Mouse (Mus musculus) spleen, adult 2 months (tissue): ENCODE results near the gene Rtp4.

Source experiments
- CTCF ChIP-seq: fragments of 200-500 bp; IDR thresholded peaks from 2 replicates; pipeline ENCODE4 v1.5.1; 2011; ENCODE audit warnings: mild to moderate bottlenecking, inconsistent platforms; ENCODE audit not compliant: insufficient read depth, insufficient read length, insufficient replicate concordance; ENCODE audit errors: extremely low read depth
- POLR2A ChIP-seq: fragments of 200-500 bp; IDR thresholded peaks from 2 replicates; pipeline ENCODE4 v1.6.1; 2011; ENCODE audit warnings: low read depth, low read length, inconsistent platforms

DNA sequence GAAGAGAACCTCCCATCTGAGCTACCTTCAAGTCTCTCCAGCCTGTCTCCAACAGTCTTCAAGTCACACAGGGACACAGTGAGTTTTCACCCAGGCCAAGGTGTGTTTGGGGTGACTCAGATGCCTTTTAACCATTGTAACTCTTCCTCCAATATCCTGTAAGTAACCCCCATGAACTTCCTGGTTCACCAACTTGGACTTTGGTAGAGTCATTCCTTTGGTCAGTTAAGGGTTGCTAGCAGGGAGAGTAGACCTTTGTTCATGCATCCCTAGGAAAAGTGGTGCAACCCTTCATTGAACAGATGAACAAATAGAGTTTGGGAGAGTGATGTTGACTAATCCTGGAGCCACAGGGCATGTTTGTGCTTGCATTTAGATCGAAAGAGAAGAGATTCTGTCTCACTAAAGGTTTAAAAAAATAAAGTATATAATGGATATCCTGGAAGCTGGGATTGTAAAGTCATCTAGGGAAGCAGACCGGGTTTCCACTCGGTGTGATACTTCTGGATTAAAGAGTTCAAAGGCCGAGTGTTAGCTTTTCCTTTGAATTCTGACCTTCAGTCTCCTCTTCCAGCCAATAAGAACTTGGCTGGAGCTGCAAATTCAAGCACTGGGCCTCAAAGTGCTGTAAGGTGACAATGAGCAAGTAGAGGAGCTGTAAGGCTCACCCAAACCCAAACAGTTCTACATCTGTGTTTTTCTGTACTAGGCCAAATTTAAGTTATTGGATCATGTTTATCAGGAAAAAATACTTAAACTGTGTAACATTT is 8.7 kb upstream of the Rtp4 start:
- no peak for TF ChIP-seq POLR2A
- no peak for TF ChIP-seq CTCF
